Mouse (Mus musculus) monocyte, adult 59 days (primary cell): ENCODE measurements around the gene Mrto4. TPM values are rescaled to one million over a fixed set of nuclear protein-coding genes. Genes with fewer than 3 reads are reported as not detected.

ENCODE experiments used
- total RNA-seq, 2 experiments: library from RNA; stranded (reverse); gene quantifications; one replicate each; pipeline ENCODE4 v1.2.4; 2023

The Mrto4 gene
- total RNA-seq, result 10 to 100 TPM; 57.5 to 59.2 TPM

GRCm38 (mm10) chr4:139351931-139352711 is at the start of gene Mrto4, which contains the start of the genes Emc1 and Ubr4:
Mrto4 (minus strand) TSS chr4:139352576.
Emc1 (plus strand) TSS chr4:139352587.
Ubr4 (plus strand) TSS chr4:139352609.

GRCm38 (mm10) chr4:139310171-139310898 is 42.0 kb downstream of the Mrto4 start, which contains the start of the genes Pqlc2 and Akr7a5:
Pqlc2 (minus strand) TSS chr4:139310708.
Akr7a5 (plus strand) TSS chr4:139310744.

Other genes starting within 250 kb of the Mrto4 start
- 100 to 1,000 TPM in 1 of 2 experiments, 10 to 100 TPM in 1; 89.6 to 105 TPM for gene Minos1, start 221.5 kb downstream of the Mrto4 start, total RNA-seq
- 100 to 1,000 TPM; 716 to 792 TPM for gene Capzb, start 159.7 kb downstream of the Mrto4 start, total RNA-seq
- gene Pqlc2, start 41.9 kb downstream of the Mrto4 start, total RNA-seq, result 10 to 100 TPM; 17.9 to 18.8 TPM
- gene Akr7a5, start 41.8 kb downstream of the Mrto4 start, total RNA-seq, result 10 to 100 TPM; 15.3 to 16.8 TPM
- gene Emc1, start within 50 bp of the Mrto4 start, total RNA-seq, result 10 to 100 TPM; 31.8 to 32.6 TPM
- gene Ubr4, start within 50 bp of the Mrto4 start, total RNA-seq, result 100 to 1,000 TPM; 181 to 189 TPM
- 10 to 100 TPM; 13.4 to 17.2 TPM for gene Iffo2, start 178.0 kb upstream of the Mrto4 start, total RNA-seq